Mouse (Mus musculus) CH12F3 (cell line): Measurements from ENCODE around the gene Tmem37.

ENCODE experiments used
- in situ Hi-C: fragments of 300-500 bp; cut with MboI; formaldehyde crosslinking; loops from 2 replicates; pipeline ENCODE4 v1.14.3; 2020; ENCODE audit warnings: low sequenced_read_pairs

Gene Tmem37

GRCm38 (mm10) chr1:120020322-120020897, 53.5 kb downstream of the Tmem37 start:
- in situ Hi-C loops: loop anchor here (10.0 kb wide), 1 partner anchor 124 kb away; no protein-coding TSS in a partner anchor

DNA sequence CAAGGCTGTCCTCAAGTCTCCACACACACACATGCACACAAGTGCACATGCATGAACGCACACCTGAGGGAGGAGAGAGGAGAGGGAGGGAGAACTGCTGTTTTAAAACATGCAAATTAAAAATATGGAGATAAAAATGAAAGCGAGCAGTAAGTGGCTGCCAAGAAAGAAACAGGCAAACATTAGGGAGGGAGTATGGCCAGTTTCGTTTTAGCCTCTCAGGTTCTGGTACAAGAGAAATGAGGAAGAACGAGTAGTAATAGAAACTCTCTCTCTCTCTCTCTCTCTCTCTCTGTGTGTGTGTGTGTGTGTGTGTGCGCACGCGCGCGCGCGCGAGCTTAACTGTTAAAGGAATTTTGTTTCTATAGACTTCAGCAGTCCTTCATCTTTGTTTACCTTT, 54.4 kb downstream of the Tmem37 start:
- in situ Hi-C loops: no loop called here

DNA sequence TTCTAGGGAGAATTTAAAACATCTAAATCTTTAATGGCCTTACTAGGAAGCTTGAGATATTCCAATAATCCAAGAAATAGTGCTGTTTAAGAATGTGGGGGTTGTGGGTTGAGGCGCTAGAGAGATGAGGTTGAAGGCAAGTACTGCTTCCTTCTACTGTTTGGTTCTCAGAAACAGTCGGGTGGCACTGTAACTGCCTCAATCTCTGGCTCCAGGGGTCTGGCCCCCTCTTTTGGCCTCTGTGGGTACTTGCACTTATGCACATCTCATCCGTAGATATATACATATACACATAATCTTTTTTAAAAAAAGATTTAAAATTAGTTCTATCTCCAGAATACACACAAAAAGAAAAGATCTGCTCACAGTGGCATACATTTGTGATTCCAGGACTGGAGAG, 55.0 kb downstream of the Tmem37 start:
- in situ Hi-C loops: no loop called here
